Mouse (Mus musculus) effector memory CD4-positive, alpha-beta T cell, adult 5 months (primary cell): ENCODE measurements around the gene Pygo2. TPM values are rescaled to one million over a fixed set of nuclear protein-coding genes. Genes with fewer than 3 reads are reported as not detected.

Experiments
- polyA plus RNA-seq: library from polyadenylated mRNA; unstranded; fragments of 100-300 nt; shearing (Covaris generic); gene quantifications from one replicate; pipeline ENCODE4 v1.2.1, GENCODE M21; 2017

Pygo2 gene
- polyA plus RNA-seq: 37.8 TPM

DNA sequence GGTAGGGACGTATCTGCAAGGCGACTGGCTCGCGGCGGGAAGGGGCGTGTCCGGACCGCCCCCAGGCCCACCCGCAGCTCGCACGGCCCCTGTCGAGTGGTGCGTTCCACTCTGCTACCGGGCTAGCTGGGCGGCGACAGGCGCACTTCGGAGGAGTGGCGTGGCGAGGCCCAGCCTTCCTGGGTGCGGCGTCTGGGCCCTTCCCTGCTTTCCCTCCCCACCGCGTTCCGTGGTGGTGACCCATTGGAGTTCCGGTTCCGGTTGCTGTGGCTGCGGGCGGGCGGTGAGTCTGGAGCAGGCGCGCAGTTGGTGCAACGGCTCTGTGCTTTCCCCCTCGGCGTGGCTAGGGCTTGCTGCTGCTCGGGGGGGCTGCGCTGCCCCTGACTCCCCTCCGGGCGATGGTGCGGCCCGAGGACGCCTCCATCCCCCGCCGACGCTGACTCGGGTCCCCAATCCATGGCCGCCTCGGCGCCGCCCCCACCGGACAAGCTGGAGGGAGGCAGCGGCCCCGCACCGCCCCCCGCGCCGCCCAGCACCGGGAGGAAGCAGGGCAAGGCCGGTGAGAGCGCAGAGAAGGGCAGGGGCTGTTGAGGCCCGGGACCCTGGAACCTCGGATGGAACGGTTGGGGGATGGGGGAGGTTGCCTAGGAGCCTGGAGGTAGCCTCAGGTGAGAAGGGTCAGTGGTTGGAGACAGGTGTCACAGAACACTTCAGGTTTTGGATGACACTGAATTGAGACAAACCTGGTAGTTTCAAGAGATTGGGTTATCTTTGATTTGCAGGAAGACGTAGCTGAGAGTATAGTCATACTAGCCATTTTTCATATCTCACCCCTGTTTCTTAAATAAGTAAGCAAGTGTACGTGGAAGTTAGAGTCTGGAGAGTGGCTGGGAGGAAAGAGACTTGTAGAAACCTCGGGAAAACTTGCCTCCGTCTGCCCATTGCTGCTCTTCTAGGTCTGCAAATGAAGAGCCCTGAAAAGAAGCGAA, at the start of gene Pygo2:
Gene Pygo2 (plus strand): TSS at position 44 of the 989 bp plus-strand sequence.

DNA sequence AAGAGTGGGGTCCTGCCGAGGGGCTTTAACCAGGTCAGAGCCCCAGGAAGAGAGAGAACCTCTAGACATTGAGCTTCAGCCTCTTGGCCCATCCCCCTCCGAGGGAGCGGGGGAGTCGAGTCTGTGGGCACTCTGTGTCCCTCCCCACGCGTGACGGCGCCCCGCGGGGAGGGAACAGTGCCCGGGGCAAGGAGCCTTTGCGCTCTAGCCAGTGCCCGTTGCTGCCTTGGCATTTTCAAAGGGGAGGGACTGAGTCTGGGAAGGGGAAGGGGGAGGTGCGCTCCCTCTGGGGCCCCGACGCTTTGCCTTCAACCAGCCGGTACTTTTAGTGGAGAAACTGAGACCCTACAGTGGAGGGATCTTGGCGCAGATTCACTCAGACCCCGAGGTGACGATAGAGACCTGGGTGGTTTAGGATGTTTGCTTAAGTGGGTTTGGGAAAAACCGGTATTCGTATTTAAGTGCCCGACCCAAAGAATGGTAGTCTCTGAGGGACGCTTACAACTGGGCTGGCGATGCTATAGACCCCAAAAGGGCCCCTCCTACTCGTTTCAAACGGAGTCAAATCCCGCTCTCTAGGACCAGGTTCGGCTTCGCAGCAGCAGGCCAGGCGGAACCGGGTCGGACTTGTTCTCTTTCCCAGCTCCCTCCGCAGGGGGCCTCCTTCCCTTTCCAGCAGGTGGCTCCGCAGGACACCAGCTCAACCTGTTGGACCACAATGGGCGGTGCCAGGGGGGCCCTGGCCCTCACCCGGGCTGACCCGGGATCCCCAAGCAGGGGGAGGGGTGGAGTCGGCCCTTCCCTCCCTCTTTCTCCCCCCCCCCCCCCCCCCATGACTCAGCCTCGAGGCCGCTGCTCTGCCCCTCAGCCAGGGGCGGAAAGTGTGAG, 35.8 kb upstream of the Pygo2 start, which contains the start of gene Zbtb7b:
Gene Zbtb7b (minus strand): TSS at position 771 of the 888 bp plus-strand sequence.

DNA sequence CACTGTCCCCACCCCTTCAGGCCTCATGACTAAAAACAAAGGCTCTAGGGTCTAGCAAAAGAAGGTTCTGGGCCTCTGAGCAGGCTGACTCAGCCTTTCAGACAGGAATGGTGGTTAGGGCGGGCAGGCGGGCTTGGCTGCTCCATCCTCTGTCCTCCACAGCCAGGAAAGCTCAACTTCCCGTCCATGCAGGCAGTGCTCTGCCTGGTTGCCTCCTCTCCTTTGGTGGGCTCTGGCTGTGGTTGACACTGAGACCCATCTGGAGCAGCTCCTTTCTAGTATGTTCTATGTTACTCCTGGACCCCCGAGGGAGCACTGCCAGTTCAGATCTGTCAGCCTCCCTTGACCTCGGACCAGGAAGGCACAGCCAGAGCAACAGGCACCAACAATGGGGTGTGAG, 27.3 kb upstream of the Pygo2 start, which contains the start of gene Lenep:
Gene Lenep (minus strand): TSS at position 101 of the 400 bp plus-strand sequence.

DNA sequence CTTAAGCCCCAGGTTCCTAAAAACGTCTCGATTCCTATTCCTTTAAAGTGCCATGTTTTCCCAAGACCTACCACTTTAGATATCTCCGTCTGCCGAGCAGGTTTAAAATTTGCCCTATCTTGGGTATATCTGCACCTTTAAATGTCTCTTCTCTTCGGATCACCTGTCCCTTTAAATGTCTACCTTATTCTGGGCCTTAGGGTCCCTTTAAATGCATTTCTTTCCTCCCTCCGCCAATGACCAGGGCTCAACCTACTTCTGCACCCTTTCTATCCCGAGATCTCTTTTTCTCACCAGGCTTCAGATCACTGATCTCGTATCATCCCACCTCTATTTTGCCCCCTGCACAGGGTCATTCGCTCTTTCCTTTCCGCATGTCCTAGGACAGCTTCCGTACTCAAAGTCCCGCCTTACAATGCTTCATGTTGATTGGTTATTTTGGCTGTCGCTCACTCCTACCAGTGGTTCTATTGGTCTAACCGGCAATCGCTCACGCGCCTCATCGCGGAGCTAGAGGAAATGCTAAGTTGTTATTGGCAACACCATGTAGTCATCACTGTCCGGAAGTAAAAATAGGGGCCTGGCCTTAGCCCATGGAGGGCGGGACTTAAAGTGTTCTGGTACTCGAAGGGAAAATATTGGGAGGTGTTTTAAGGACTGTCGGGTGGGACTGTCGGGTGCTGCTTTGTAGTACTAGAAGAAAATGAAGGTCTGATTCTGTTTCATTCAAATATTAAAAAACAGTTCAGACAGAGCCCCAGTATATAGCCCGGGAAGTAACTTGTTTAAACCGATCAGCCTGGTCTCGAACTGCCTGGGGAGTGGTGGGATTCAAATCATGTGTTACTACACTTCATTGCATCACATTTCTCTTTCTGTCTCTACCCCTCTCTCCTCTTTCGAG, 18.3 kb upstream of the Pygo2 start, which contains the start of gene Flad1:
Gene Flad1 (minus strand): TSS at position 381 of the 904 bp plus-strand sequence.

DNA sequence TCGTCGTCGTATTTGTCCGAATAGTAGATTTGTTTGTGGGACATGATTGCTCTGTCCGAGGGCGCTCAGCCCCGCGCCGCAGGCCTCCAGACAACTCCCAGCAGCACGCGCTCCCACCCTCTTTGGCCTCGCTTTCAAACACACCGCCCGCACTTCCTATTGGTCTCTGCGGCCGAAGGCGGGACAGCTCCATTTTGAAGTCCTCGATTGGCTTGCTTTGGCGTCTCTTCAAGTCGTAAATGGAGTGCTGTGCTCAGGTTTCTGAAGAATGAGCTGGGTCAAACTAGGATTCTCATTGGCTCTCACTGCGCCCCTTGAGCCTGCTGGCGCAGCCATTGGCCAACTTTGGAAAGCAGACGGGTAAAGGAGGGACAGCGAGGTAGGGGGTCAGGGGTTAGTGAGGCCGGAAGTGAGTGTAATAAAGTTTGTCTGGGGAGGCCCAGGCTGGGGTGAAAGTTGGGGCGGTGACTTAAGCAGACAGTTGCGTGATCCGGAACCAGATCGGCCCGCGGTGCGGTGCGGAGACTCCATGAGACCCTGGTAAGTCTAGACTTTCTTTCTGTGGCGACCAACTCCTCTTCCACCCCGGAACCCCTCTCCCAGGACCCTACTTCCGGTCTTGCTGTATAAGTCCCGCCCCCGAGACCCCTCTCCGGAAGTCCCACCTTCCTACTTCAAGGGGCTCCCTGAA, 11.7 kb upstream of the Pygo2 start, which contains the start of the genes Cks1b and Shc1:
Gene Cks1b (minus strand): TSS at position 214 of the 691 bp plus-strand sequence.
Gene Shc1 (plus strand): TSS at position 274 of the 691 bp plus-strand sequence.

DNA sequence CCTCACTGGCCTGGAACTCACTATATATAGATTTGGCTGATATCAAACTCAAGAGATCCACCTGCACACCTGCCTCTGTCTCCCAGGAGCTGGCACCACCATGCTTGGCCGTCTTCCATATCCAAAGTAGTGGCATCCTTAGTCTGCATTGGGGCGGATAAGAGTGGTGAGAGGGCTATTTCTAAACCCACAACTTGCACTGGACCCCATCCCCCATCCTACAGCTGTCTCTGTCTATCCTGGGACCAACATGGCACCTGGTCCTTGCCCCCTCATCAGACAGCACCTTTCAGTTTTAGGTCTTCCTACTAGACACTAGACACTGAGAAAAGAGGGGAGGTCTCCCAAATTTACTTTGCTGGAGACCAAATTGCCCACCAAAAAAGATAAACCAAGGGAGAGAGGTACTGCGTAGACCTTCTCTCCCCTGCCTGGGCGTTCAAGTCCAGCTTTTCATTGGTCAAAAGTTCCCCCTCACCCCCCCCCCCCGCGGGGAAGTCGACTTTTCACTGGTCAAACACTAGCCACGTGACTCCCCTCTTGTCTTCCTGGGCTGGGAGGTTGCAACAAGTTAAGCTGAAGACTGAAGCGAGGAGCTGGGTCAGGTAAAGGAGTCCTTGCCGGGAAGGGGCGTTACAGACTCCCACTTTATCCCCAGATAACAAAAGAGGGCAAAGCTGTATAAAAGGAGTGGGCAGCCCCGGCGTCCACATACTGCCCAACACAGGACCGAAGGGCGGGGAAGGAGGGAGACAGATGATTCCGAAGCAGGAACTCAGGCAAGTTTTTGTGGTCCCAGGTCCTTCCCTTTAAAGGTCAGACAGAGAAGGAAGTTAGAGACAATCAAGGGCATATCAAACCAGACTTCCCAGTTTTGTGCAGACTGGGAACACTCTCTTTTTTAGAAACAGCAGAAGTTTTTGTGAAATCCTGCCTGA, 6.4 kb downstream of the Pygo2 start, which contains the start of gene Pbxip1:
Gene Pbxip1 (plus strand): TSS at position 531 of the 938 bp plus-strand sequence.

DNA sequence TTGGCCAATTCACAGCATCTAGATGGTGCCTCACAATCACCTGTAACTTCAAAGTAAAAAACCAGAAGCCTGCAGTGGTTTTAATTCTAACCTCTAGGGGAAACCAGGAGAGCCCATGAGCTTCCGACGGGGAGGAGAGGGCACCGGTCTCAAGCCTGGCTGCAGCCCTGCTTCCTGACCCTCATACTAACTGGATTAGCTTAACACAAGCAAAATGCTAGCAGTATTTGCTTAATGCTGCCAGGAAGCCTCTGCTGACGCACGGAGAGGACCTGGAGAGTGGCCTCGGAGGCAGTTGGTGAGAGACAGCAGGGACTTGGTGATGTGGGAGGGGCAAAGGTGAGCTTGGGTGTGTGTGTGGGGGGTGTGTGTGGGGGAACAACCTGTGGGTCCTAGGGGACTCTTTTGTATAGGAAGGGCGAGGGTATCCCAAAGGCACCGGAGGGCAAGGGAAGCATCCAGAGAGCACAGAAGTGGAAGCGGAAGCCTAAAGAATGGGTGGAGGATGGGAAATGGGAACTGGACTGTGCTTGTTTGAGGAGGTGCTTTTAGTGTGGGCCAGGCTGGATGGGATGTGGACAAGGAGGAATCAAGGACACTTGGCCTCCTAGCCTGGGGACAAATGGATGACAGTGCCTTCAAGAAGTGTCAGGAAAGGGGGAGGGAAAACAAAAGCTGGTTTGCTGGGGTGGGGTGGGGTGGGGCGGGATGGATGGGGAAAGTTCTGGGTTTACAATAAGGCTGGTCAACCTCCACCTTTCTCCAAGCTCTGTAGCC, 24.6 kb downstream of the Pygo2 start, which contains the start of gene Pmvk:
Gene Pmvk (plus strand): TSS at position 141 of the 777 bp plus-strand sequence.

Other genes starting within 250 kb of the Pygo2 start
- 94.4 TPM for gene Fam189b, start 247.1 kb upstream of the Pygo2 start, polyA plus RNA-seq
- gene Gba, start 227.3 kb upstream of the Pygo2 start, polyA plus RNA-seq: 79.2 TPM
- gene Thbs3, start 215.0 kb upstream of the Pygo2 start, polyA plus RNA-seq: 1.6 TPM
- gene Mtx1, start 203.1 kb upstream of the Pygo2 start, polyA plus RNA-seq: 87.7 TPM
- gene Muc1, start 201.2 kb upstream of the Pygo2 start, polyA plus RNA-seq: 7.2 TPM
- gene Krtcap2, start 184.2 kb upstream of the Pygo2 start, polyA plus RNA-seq: 192 TPM
- 2.7 TPM for gene Trim46, start 183.9 kb upstream of the Pygo2 start, polyA plus RNA-seq
- 74.3 TPM for gene Dpm3, start 170.9 kb upstream of the Pygo2 start, polyA plus RNA-seq
- gene Slc50a1, start 159.6 kb upstream of the Pygo2 start, polyA plus RNA-seq: 132 TPM
- gene Efna1, start 149.1 kb upstream of the Pygo2 start, polyA plus RNA-seq: 0.26 TPM
- not detected for gene Efna3, start 107.2 kb upstream of the Pygo2 start, polyA plus RNA-seq
- gene Efna4, start 92.2 kb upstream of the Pygo2 start, polyA plus RNA-seq: not detected
- gene Adam15, start 80.2 kb upstream of the Pygo2 start, polyA plus RNA-seq: 21.7 TPM
- gene Dcst2, start 68.2 kb upstream of the Pygo2 start, polyA plus RNA-seq: not detected
- 0.37 TPM for gene Dcst1, start 65.0 kb upstream of the Pygo2 start, polyA plus RNA-seq
- gene Zbtb7b, start 35.4 kb upstream of the Pygo2 start, polyA plus RNA-seq: 17.3 TPM
- gene Lenep, start 27.4 kb upstream of the Pygo2 start, polyA plus RNA-seq: not detected
- 27.4 TPM for gene Flad1, start 18.3 kb upstream of the Pygo2 start, polyA plus RNA-seq
- 10.5 TPM for gene Cks1b, start 11.8 kb upstream of the Pygo2 start, polyA plus RNA-seq
- 69.1 TPM for gene Shc1, start 11.8 kb upstream of the Pygo2 start, polyA plus RNA-seq
- gene Pbxip1, start 6.5 kb downstream of the Pygo2 start, polyA plus RNA-seq: 100 TPM
- 14.1 TPM for gene Pmvk, start 24.3 kb downstream of the Pygo2 start, polyA plus RNA-seq
- not detected for gene Kcnn3, start 90.0 kb downstream of the Pygo2 start, polyA plus RNA-seq